Mouse (Mus musculus): ENCODE results near the gene Coro1a. TPM values are rescaled to one million over a fixed set of nuclear protein-coding genes. Genes with fewer than 3 reads are reported as not detected.
"Not testable (repeated sequence)": the region's sequence is repeated elsewhere in the genome, so short reads cannot be mapped to it uniquely, and the experiment has no call there.

Gene Coro1a
- polyA plus RNA-seq, 1 experiment from 2014 or later = 46.5 TPM

DNA sequence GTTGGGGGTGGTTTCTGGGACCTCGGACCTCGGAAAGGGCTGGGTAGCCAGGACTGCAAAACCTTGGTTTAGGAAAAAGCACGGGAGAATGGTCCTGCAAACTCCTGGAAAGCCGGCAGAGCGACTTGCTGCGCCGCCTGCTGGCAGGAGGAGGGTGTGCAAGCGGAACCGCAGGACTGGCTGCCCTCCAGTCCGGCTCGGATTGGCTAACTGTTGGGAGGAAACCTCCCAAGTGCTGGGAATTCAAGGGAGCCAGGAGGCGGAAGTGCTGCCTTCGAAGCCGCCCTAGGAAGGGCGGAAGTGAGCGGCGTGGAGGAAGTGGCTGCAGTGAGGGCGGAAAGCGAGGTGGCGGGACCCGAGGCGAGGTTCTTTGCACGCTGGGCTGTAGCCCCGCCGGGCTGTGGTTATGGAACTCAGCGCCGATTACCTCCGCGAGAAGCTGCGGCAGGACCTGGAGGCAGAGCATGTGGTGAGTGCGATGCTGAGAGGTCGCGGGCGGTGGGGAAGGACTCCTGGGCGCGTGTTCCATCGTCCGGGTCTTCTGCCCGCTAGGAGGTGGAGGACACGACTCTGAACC lies 11.9 kb downstream of the Coro1a start, which contains the start of gene Slx1b:
Slx1b (minus strand) TSS at position 154 of the 577 bp plus-strand sequence.
- Histone ChIP-seq H3K4me3 (peak within 1 kb of the TSS; percentile 86), H3K9me3 (no peaks in the 10 kb centered on the region), H3K4me2 (peak within 1 kb of the TSS; percentile 92), H3K27me3 (no peaks in the 10 kb centered on the region), H3K4me1 (peaks cover 26% of the 10 kb centered on the region), H3K27ac (peak within 1 kb of the TSS; percentile 98), H3K36me3 (peaks cover 22% of the 10 kb centered on the region), H3K9ac (peak within 1 kb of the TSS; percentile 93)
- 0% methylated on average over 40 of the region's 40 CpGs for WGBS
- ATAC-seq (ENCODE audit: insufficient number of reproducible peaks, low FRiP score, low TSS enrichment, low read depth) = peak; percentile 94

DNA sequence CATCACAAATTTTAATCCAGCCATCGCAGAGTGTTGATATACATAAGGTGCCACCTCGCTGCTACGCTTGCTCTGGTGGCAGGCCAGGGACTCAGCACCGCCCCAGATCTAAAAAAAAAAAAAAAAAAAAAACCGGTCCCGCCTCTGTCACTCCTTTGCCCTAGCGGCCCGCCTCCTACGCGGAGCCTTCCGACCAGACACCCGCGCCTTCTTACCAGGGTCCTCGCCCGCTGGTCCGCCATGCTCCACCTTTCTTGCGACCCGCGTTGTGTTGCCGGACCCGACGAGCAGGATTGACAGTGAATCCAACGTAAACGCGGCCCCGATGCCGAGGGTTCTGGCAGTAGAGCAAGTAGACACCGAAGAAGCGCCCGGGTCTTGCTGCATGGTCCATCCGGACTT lies 12.4 kb downstream of the Coro1a start, which contains the start of gene Bola2:
Bola2 (plus strand) TSS at position 192 of the 402 bp plus-strand sequence.
- under 1% methylated on average over 31 of the region's 31 CpGs for WGBS

DNA sequence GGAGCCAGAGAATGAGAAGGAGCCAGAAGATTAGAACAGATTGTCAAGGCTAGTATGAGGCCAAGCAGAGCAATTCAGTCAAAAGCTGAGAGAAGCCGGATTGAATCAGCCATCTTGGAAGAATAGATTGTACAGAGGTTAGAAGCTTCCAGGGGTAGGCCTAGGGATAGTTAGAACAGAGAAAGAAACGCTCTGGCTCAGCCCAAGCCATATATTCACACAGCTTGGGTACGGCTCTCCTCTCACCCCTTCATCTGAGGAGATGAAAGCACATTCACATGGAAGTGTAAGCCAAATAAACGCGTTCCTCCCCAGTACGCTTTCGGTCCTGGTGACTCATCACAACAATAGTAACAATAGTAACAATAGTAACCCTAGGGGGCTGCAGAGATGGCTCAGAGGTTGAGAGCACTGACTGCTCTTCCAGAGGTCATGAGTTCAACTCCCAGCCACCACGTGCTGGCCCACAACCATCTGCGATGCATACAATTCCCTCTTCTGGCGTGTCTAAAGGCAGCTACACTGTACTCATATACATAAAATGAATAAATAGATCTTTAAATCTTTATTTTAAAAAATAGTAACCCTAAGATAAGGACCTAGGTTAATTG lies 13.0 kb downstream of the Coro1a start:
- Histone ChIP-seq H3K4me3 (peak overlapping the region; percentile 86), H3K27me3 (no peaks in the 10 kb centered on the region), H3K4me1 (peaks cover 25% of the 10 kb centered on the region), H3K27ac (no peak overlapping the region), H3K4me2 (peak overlapping the region; percentile 92), H3K9ac (peak overlapping the region; percentile 93), H3K36me3 (peaks cover 32% of the 10 kb centered on the region), H3K9me3 (no peaks in the 10 kb centered on the region)
- WGBS = 41% methylated on average over 10 of the region's 10 CpGs
- ATAC-seq (ENCODE audit: insufficient number of reproducible peaks, low FRiP score, low TSS enrichment, low read depth) = no peak

More for the DNA sequence above, 12.4 kb downstream of the Coro1a start, which contains the start of gene Bola2:
- Histone ChIP-seq H3K4me1 (peaks cover 25% of the 10 kb centered on the region), H3K9ac (peak within 1 kb of the TSS; percentile 93), H3K4me3 (peak within 1 kb of the TSS; percentile 86), H3K27me3 (no peaks in the 10 kb centered on the region), H3K36me3 (peaks cover 25% of the 10 kb centered on the region), H3K4me2 (peak within 1 kb of the TSS; percentile 92), H3K27ac (peak within 1 kb of the TSS; percentile 98), H3K9me3 (no peaks in the 10 kb centered on the region)
- peak; percentile 63 for ATAC-seq (ENCODE audit: insufficient number of reproducible peaks, low FRiP score, low TSS enrichment, low read depth)

DNA sequence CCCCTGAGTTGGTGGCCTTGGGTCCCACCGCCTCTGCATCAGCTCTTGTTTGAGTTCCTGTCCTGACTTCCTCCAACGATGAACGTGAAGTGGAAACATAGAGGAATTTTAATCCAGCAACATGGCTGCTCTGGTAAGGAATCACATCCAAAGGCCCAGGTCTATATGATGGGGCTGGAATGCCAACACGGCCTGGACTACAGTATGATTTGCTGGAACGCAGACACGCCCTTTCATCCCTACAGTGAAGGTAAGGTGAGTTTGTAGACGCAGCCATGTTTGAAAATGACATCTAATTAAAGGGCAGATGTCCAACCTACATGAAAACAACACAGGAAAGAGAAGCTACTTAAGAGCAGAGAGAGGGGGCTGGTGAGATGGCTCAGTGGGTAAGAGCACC lies 13.8 kb downstream of the Coro1a start:
- no peaks in the 10 kb centered on the region for H3K9me3 ChIP-seq
- H3K4me2 ChIP-seq = no peak overlapping the region; the same call in 1 of the 2 replicates
- no peaks in the 10 kb centered on the region for H3K27me3 ChIP-seq
- peaks cover 32% of the 10 kb centered on the region for H3K36me3 ChIP-seq
- H3K4me1 ChIP-seq = peaks cover 25% of the 10 kb centered on the region
- no peak for ATAC-seq (ENCODE audit: insufficient number of reproducible peaks, low FRiP score, low TSS enrichment, low read depth)
- 81% methylated on average over 7 of the region's 7 CpGs for WGBS
- no peak overlapping the region for H3K4me3 ChIP-seq
- H3K27ac ChIP-seq = peak overlapping the region; percentile 33; the same call in 1 of the 2 replicates
- no peak overlapping the region for H3K9ac ChIP-seq

DNA sequence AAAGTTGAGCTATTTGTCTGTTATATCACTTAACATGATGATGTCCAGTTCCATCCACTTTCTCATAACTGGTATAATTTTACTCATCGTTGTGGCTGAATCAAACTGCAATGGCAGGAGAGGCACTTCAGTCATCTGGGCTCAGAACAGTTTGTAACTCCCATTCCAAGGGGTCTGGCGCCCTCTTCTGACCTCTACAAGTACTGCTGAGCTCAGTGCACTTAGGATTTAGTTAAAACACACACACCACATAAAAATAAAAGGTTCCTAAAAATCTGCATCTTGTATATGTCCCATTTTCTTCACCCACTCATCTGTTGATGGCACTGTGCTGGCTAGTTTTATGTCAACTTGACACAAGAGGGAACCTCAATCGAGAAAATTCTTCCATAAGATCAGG lies 14.3 kb downstream of the Coro1a start:
- Histone ChIP-seq H3K9me3 (no peaks in the 10 kb centered on the region), H3K36me3 (peaks cover 32% of the 10 kb centered on the region), H3K4me2 (no peak overlapping the region), H3K27me3 (no peaks in the 10 kb centered on the region), H3K9ac (no peak overlapping the region), H3K4me1 (peaks cover 25% of the 10 kb centered on the region), H3K27ac (no peak overlapping the region), H3K4me3 (no peak overlapping the region)
- 33% methylated on average over 3 of the region's 3 CpGs for WGBS
- ATAC-seq (ENCODE audit: insufficient number of reproducible peaks, low FRiP score, low TSS enrichment, low read depth) = no peak

DNA sequence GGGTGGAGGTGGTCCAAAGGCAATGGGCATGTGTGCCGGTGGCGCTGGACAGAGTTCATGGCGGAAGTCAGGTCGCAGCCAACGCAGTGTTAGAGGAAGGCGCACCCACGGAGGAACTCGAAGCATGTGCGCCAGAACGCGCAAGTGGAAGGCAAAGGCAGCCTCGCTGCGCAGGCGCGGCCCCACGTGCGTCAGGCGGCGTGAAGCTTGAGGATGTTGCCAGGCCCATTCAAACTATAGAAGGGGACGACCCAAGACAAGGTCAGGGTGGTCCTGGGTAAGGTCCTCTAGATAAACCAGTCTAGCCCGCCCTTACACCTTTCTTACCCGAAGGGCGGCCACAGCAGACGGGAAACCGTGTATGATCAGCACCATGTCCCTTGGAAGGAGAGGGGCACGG lies 15.2 kb downstream of the Coro1a start:
- Histone ChIP-seq H3K9me3 (no peaks in the 10 kb centered on the region), H3K4me1 (peaks cover 25% of the 10 kb centered on the region), H3K9ac (no peak overlapping the region), H3K36me3 (peaks cover 27% of the 10 kb centered on the region), H3K4me2 (no peak overlapping the region), H3K27me3 (no peaks in the 10 kb centered on the region), H3K27ac (no peak overlapping the region), H3K4me3 (no peak overlapping the region)
- ATAC-seq (ENCODE audit: insufficient number of reproducible peaks, low FRiP score, low TSS enrichment, low read depth) = no peak
- WGBS = 92% methylated on average over 26 of the region's 26 CpGs

DNA sequence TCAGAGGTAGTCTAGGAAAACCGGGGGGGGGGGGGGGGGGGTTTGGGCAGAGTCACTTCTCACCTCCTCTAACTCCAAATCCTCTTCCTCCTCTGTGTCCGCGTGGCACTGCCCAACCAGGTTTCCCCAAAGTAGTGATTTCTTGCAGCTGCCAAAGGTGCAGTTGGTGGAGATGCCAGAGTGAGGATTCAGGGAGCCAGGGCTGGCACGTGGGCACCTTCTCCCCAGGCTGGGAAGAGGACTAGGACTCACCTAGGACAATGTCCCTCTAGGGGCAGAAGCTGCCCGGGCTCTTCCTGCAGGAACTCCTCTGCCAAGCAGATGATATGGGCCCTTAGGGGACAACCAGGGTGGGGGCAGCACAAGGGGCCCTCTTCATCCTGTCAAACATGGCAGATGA lies 15.9 kb downstream of the Coro1a start:
- Histone ChIP-seq H3K27me3 (no peaks in the 10 kb centered on the region), H3K9ac (no peak overlapping the region), H3K36me3 (peaks cover 27% of the 10 kb centered on the region), H3K9me3 (no peaks in the 10 kb centered on the region), H3K4me2 (no peak overlapping the region), H3K27ac (no peak overlapping the region), H3K4me1 (peaks cover 18% of the 10 kb centered on the region), H3K4me3 (no peak overlapping the region)
- WGBS = 83% methylated on average over 5 of the region's 5 CpGs
- no peak for ATAC-seq (ENCODE audit: insufficient number of reproducible peaks, low FRiP score, low TSS enrichment, low read depth)

DNA sequence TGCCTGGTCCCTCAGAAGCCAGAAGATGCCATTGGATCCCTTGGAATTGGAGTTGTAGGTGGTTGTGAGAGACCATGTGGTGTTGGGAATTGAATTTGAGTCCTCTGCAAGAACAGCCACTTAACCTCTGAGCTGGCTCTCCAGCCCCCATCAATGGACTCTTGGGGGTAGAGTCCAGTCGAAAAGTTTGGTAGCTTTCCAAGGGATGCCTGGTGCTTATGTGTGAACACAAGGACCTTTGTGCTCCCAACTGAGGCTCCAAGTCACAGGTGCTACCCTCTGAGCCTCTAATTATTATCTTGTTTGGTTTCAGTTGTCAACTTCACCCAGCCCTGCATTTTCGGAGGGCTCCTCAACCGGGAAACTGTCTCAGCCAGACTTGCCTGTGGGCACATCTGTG lies 16.9 kb downstream of the Coro1a start:
- H3K4me2 ChIP-seq = no peak overlapping the region
- H3K36me3 ChIP-seq = peaks cover 27% of the 10 kb centered on the region
- ATAC-seq (ENCODE audit: insufficient number of reproducible peaks, low FRiP score, low TSS enrichment, low read depth) = no peak
- no peak overlapping the region for H3K9ac ChIP-seq
- H3K27me3 ChIP-seq = no peaks in the 10 kb centered on the region
- 80% methylated on average over 3 of the region's 3 CpGs for WGBS
- H3K4me3 ChIP-seq = no peak overlapping the region
- no peak overlapping the region for H3K27ac ChIP-seq
- peaks cover 12% of the 10 kb centered on the region for H3K4me1 ChIP-seq
- H3K9me3 ChIP-seq = no peaks in the 10 kb centered on the region

DNA sequence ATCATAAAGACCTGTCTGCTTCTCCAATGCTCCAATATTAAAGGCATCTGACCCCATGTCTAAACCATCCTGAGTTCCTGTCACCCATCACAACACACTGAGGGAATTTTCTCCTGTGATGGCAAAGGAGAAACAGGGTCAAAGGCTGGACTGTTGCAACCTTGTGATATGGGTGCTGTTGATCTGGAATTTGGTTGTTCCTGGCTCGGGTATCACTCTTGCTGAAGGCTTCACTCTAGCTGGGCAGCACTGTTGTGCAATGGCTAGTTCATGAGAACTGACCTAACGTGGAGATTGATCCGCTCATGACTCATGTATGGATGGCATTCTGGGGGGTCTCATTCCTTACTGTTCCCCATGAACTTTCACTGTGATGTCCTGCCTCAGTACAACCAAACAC lies 18.6 kb downstream of the Coro1a start:
- no peak for ATAC-seq (ENCODE audit: insufficient number of reproducible peaks, low FRiP score, low TSS enrichment, low read depth)
- H3K4me3 ChIP-seq = no peak overlapping the region
- no peak overlapping the region for H3K9ac ChIP-seq
- WGBS = 81% methylated on average over 3 of the region's 3 CpGs
- peaks cover 27% of the 10 kb centered on the region for H3K36me3 ChIP-seq
- no peaks in the 10 kb centered on the region for H3K9me3 ChIP-seq
- H3K27me3 ChIP-seq = no peaks in the 10 kb centered on the region
- H3K4me2 ChIP-seq = no peak overlapping the region
- no peak overlapping the region for H3K27ac ChIP-seq
- H3K4me1 ChIP-seq = peaks cover 5% of the 10 kb centered on the region

DNA sequence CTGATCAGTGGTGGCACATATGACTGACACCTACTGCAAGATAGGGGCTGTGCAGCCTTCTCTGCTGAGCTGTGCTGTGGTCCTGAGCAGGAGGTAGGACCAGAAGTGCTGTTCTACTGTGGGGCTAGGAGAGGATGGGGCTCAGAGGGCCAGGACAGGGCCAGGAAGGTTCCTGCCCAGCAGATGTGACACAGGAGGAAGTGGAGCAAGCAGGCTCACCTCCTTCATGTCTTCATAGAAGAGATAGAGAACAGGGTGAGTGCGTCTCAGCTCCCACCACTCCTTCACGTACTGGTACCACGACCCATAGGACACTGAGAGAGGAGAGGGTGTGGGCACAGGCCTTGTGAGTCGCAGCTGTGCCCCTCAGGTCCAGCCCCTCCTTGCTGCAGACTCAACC lies 19.4 kb downstream of the Coro1a start:
- not testable (repeated sequence) for H3K4me3 ChIP-seq; H3K27ac ChIP-seq; H3K4me1 ChIP-seq; H3K4me2 ChIP-seq; ATAC-seq (ENCODE audit: insufficient number of reproducible peaks, low FRiP score, low TSS enrichment, low read depth); H3K9ac ChIP-seq; H3K27me3 ChIP-seq; H3K9me3 ChIP-seq
- WGBS = 70% methylated on average over 4 of the region's 4 CpGs
- peaks cover 27% of the 10 kb centered on the region for H3K36me3 ChIP-seq

DNA sequence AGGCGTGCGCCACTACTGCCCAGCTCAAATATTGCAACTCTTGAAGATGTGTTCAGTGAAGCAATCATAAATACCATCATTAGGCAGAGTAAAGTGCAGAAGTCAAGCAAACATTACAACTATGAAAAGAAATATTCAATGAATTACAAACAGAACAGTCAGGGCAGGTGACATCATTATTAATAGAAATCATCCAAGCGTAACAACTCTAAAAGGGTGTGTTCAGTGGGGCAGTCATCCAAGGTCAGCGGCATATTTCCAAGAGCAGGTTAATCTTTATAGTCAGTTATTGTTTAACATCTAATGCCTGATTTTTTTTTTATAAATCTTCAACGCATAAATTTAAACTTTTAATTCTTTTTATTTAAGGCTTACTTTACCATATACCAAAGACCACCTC lies 26.4 kb downstream of the Coro1a start:
- H3K4me2 ChIP-seq = no peak overlapping the region
- whole genome bisulfite sequencing = 91% methylated on average over 5 of the region's 5 CpGs
- ATAC-seq (ENCODE audit: insufficient number of reproducible peaks, low FRiP score, low TSS enrichment, low read depth) = no peak
- H3K27ac ChIP-seq = no peak overlapping the region
- H3K4me3 ChIP-seq = no peak overlapping the region
- no peaks in the 10 kb centered on the region for H3K9me3 ChIP-seq
- H3K27me3 ChIP-seq = no peaks in the 10 kb centered on the region
- H3K4me1 ChIP-seq = peaks cover 5% of the 10 kb centered on the region; the same call in 1 of the 2 replicates
- no peak overlapping the region for H3K9ac ChIP-seq
- no peaks in the 10 kb centered on the region; the same call in 1 of the 2 replicates for H3K36me3 ChIP-seq

DNA sequence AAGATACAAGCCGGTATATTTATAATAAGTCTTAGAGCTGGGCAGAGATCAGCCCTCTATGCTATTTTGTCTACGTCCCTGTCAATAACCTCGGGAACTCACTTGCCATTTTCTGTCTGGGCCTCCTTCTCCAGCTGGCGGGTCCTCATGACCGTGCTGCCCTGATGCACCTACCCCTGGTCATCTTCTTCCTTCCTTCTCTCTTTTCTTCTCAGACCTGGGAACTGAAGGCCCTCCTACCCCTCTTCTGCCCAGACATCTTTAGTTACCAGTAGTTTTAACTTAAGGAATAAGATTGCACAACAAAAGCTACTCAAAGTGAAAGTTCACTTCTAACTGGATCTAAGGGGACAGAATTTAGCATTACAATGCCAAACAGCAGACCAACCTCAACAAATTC lies 27.9 kb downstream of the Coro1a start:
- Histone ChIP-seq H3K9me3 (no peaks in the 10 kb centered on the region), H3K4me1 (peaks cover 11% of the 10 kb centered on the region; the same call in 1 of the 2 replicates), H3K4me3 (no peak overlapping the region), H3K36me3 (peaks cover 8% of the 10 kb centered on the region), H3K9ac (no peak overlapping the region), H3K4me2 (no peak overlapping the region), H3K27ac (no peak overlapping the region), H3K27me3 (no peaks in the 10 kb centered on the region)
- 86% methylated on average over 5 of the region's 5 CpGs for WGBS
- no peak for ATAC-seq (ENCODE audit: insufficient number of reproducible peaks, low FRiP score, low TSS enrichment, low read depth)

Measured in limb, embryonic 15.5 days (tissue).